Mouse (Mus musculus): ENCODE data around the gene Cpz.

Gene Cpz

DNA sequence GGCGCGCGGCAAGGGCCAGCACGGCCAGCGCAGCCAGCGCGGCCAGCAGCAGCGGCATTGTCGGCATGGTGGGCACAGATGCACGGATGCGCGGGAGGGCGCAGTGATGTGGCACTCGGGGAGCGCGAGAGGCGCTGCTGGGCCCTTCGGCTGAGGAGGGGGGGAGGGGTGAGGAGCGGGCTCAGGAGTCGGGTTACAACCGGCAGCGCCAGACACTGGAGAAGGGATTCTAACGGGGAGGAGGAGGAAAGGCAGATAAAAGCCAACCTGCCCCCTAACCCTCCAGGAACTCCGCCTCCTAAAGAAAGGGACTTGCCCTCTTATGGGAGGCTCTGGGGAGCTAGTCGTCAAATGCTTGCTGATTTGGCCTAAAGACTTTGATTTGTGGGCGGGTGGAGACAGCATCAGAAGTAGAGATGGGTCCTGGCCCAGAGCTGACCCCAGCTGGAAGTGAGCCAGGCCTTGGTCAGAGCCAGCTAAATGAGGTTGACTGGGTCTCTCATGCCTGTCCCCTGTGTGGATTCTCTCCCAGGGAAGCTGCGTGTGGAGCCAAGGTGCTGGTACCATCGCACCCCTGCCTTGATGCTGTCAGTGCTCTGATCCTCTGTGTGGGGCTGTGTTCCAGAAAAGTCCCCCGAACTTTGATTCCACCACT is at the start of gene Cpz:
TSS of gene Cpz (minus strand) at position 230 of the 655 bp plus-strand sequence.
- no peak for DNase-seq

DNA sequence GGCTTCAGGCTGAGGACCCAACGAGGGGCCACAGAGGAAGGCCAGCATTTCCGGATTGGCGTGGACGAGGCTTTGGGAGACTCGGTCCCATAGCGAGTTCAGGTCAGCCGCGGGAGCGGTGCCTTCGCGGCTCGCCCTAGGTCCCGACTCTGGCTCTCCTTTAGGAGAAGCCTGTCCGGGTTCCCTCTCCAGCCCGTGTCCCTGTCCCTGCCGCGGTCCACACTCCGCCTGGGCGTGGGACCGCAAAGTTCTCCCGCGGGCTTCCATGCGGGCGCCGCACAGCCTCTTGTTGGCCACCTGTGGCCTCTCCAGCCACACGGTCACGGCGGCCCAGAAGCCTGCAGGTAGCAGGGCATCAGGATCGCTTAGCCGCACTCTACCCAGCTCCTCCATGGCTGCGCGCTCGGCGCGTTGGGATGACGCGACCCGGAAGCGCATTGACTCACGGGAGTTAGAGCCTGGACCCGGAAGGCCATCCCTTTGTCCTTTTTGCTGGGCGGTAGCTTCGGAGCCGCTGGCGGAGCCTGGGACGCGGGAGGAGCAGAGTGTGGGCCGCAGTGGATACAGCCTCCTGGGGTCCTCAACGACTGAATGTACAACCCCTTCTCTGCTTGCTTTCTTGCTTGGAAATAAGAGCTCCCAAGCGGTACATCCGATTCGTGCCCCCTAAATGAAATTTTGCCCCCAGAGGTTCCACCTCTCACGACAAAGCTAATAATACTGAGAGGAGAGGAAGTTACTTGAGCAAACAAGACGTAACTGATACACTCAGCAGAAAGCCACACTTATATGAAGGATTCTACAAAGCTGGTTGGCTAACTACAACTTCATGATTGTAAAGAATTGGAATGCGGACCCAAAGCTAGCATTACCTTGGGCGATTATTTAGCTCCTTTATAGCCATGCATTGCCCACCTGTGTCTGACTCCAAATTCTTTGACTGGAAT is 49.4 kb upstream of the Cpz start, which contains the start of gene Trmt44:
TSS of gene Trmt44 (minus strand) at position 418 of the 947 bp plus-strand sequence.
- peak; percentile 94 for DNase-seq

DNA sequence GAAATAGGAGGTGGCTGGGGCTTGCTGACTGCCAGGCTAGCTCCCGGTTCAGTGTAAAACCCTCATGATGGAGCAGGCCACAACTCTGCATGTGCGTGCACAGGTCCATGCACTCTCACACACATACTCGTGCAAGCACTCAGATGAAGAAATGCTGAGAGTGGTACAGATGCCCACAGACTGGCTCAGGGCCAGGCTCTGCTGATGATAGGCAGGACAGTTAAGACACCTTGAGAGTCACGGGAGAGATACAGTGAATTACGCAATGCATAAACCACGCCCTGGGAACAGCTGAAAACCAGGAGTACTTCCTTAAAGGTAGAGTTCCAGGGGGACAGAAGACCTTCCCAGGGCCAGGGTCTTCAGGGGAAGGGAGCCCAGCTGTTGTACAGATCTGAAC is 46.0 kb upstream of the Cpz start:
- no peak for DNase-seq

DNA sequence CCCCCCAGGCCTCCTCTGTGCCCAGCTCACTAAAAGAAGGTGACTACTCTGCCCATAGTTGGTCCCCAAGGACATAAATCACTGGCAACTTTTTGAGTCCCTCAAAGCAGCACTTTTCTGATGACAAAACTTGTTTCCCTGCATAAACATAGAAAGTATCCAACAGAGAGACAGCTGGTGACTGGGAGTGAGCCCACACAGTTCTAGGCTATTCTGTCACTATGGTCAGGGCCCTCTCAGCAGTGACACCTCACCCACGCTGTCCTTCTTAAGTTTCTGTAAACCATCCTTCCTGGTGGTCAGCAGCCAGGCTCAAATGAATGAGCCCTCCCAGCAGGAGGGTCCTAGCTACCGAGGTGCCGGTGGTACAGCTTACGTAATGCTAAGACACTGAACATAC is 41.1 kb upstream of the Cpz start:
- no peak for DNase-seq

DNA sequence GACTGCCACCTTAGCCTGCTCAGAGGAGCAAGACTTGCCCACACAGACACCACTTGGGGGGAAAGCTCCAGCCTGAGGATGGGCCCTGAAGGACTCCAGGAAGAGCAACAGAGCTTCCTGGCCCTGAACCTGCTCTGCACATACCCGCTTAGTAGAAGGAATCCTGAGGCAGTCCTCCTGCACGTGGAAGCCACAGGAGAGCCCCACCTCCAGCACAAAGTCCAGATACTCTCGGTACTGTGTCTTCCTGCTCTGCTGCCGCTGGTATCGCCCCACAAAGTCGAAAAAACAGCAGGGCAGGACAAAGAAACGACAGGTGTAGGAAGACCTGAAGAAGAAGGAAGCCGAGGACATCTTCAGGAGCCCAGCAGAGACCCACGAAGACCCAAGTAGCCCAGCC is 39.7 kb upstream of the Cpz start:
- no peak for DNase-seq

DNA sequence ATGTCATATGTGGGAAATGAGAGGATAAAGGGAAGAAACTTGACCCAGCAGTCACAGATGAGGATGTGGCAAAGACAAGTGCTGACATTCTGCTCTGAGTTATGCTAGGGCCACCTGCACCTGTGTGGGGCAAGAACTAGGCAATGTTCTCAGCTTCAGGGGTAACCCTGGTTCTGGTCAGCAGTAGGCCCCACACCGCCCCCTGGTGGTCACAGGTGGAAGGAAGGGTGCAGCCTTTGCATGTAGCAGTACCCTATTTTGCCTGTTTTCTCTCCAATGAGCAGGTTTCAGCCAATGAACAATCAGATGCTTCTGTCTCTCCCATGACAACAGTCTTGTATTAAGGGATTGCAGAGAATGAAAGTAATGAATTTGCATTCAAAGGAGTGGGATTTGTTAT is 38.0 kb upstream of the Cpz start:
- peak; percentile 57 for DNase-seq

DNA sequence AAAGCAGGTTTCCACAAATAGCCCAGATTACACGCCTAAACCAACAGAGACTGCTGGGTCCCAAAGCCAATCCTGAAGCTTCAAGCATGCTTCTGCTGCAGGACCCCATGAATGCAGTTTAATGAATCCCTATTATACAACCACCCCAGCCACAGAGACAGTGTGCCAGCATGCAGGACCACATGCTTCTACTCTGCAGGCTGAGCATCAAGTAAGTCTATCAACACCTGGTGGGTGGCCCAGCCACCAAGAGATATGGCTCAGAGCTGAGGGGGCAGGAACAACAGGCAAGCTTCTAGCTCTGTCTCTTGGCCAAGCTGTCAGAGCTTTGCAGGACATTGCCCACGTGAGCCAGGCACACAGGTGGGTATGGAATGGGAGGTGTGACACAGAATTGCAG is 37.1 kb upstream of the Cpz start:
- DNase-seq: peak; percentile 59

DNA sequence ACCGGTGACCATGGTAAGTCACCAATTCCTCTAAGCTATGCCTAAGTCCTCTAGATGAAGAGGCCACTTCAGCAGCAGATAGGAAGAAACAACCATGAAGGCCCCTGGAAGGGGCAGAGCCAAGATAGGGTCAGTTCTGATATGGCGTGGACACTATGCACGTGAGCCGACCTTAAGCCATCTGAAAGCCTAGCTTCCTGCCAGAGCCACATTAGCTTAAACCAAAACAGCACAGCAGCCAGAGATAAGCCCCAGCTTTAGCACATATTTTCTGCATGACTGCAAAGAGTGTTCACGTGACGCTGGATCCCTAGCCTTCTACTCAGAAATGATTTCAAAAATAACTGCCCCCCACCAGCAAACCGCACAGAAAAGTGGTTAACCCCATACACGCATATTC is 33.9 kb upstream of the Cpz start:
- DNase-seq: no peak

DNA sequence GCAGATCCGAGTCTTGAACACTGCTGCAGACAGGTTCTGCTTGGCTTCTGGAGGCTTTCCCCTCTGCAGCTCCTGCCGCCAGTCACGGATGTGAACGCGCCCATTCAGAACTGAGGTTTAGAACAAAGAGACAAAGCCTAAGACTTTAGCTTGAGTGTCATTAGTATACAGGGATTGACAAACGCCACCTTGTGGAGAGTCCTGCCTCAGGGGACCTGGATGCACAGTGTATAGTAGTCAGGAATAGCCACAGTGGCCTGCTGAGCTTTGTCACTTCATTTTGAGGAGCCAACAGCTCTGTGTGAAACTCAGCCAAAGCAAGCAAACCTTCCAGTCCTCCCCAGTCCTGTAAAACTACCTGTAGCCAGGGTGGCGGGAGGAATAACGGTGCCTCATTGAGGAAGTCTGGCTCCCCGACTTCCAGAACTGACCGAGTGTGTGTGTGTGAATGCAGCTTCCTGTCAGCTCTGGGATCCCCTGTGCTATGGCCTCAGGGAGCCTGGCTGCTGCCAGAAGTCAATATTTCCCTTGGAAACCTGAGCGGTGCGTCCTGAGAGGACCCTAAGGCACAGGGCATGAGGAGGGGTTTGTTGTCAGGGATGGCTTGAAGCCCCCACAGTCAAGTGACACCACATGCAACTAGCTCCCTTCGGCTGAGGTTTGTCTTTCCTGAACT is 32.6 kb upstream of the Cpz start:
- DNase-seq: no peak

DNA sequence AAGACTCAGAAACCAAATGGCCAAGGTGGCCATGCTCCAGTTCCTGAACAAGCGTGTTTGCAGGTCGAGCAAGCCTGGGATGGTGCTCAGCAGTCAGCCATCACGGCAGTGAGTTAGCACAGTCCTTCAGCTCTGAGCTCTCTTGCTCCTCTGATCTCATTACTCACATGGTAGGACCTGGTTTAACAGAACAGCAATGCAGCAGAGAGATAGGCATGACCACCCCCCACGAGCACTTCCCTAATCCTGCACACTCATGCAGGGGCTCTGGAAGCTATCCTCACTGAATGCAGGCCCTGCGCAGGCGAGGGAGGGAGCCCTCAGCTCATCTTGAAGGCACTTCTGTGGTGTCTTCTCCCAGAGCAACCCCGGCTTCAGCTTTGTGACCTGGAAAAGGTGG is 30.9 kb upstream of the Cpz start:
- no peak for DNase-seq

DNA sequence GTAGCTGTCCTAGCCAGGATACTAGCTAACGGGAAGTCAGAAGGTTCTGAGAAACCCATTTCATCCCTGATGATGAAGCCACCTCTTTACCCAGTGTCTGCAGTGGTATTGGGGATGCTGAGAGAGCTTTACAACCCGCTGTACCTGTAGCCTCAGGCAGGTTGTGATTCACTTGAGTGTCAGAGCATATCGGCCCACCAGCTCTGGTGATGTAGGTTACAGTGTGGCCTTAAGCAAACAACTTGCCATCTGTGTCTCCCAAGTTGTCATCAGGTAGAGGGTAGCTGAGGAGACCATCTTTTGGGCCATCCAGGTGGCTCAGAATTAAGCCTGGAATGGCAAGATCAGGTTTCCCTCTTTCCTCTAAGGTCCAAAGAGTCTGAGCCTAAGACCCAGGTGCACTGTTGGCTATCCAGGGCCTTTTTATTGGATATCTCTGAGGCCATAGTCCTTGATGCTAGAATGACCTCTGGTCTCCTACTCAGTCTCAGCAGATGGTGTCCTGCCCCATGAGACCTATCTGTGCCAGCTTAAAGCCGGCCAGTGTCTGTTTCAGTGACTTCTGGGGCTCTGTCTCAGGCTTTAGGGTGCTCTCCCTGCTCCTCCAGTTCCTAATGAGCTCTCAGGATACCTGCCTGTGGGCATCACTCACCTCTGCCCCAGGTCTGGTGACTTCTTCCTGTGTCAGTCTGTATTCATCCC is 27.5 kb upstream of the Cpz start:
- no peak for DNase-seq

DNA sequence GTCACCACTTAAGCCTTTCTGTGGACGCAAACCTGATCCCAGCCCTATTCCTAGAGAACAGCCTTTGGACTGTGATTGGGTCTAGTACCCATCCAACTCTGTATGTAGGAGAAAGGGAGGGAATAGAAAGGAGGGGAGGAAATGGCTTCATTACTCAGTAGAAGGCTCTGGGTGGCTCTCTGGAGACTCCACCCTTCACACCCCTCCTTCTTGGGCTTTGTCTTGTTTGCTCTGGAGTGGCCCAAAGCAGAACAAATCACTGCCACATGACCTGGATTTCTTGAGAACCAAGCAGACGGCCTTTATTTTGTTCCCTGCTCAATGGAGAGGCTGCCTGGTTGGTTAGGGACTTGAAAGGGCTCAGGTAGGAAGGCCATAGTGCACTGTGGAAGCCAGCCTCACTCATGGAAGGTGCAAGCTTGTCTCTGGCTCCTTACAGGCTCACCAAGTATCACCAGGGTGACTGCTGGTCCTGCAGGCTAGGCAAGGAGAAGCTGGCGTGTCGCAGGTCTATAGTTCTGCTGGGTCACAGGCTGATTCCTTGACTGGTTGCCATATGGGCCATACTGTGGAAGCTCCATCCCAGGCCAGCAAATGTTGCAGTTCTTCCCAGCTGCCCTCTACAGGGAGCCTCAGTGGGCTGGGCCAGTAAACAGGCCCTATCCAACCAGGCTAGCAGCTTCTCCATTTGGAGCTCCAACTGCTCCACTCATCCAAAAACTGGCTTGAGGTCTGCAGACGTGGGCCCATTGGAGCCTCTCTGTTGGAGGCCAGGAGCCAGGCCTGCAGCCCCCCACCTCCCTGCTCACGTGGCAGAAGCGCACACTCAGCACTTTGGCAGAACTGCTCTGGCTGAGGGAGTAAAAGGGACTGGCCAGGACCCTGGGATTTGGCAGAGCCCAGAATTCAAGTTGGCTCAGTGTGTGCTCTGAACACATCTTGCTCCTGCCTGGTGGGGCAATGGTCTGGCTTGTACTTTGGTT is 26.6 kb upstream of the Cpz start:
- no peak for DNase-seq

DNA sequence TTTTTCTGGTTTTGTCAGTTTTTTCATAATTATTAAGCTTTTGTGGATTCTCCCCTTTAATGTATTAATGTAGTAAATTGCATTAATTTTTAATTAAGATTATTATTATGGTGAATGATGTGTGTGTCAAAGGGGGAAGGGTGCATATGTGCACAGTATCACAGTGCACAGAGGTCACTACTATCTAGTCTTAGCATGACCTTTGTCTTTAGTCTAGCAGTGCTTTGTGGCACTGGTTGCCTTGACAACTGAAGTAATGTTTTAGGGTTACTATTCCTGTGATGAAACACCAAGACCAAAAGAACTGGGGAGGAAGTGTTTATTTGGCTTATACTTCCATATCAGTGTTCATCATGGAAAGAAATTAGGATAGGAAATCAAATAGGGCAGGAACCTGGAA is 20.6 kb upstream of the Cpz start:
- DNase-seq: no peak

DNA sequence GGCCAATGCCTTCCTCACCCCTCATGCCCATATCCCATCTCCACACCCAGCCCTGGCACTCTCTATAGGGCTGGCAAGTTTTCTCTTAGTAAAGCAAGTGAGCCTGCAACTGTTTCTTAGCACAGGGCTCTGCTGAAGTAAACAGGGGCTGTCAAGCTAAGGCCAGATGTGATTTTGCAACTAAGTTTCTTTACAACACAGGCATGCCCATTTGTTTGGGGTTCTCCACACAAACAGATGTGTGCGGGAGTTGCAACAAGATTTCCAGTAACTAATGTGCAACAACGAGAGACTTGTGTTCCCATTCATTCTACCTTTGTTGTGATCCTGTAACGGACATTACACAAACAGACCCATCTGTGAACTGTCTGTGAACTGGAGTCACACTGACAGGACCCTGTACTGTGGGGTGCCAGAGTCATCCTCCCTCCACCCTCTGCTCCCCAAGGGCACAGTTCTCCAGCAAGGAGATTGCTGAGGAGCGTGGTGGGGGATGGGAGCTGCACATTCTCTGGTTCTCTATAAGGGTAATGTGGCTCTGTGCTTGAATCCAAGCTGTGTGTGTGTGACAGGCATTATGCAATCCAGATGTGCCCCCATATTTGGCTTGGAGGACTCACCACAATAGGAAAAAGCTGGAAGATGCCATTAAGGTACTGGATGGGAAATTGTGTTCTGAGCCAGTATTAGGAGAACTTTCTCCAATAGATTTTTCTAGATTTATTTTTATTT is 15.7 kb upstream of the Cpz start:
- DNase-seq: no peak

DNA sequence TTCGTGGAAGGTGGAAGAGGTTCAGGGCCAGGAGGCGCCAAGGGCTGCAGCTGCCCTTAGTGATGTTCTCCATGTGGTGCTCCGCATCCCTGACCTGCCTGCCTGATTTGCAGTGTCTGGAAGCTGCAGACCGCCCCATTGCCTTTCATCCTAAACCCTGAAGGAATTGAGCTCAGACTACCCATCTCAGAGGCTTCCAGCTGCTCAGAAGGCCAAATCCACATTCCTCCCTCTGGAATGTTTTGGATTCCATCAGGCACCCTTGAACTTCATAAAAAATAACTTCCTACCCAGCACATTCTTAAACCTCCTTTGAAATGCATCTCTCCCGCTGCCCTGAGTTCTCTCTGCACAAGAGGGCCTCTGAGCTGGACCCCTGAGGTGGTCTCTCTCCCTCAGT is 15.1 kb upstream of the Cpz start:
- DNase-seq: no peak

DNA sequence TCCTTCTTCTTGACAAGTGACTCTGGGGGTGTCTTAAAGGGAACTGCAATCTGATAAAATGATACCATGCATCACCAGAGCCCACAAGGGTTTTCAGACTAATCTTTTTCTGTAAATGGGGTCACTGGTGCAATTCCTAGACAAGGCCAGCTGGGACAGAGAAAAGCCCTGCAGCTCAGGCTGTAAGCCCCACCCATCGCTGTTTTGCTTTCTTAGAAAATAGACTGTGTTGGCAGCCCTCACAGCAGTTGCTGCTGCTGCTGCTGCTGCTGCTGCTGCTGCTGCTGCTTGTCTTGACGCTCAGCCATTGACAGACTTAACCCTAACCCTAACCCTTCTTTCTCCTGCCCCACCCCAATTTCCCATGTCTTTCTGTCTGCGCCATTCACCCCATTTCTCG is 14.1 kb upstream of the Cpz start:
- no peak for DNase-seq

DNA sequence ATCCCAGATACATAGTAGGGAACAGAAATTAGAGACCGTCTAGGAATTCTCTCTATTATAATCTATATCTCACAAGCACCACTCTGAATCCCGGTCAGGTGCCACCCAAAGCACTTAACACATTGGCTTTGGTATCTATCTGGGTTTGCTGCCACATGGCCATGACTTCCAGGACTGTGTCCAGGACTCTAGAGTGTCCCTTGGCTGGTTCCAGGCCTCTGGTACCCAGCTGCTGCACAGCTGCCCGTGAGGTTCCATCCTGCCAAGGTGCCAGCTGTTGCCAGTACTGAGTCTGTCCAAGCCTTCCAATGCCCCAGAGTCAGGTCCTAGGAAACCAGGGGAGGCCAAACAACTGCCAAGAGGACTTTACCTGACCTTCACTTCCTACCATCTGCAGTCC is 12.5 kb upstream of the Cpz start:
- no peak for DNase-seq

DNA sequence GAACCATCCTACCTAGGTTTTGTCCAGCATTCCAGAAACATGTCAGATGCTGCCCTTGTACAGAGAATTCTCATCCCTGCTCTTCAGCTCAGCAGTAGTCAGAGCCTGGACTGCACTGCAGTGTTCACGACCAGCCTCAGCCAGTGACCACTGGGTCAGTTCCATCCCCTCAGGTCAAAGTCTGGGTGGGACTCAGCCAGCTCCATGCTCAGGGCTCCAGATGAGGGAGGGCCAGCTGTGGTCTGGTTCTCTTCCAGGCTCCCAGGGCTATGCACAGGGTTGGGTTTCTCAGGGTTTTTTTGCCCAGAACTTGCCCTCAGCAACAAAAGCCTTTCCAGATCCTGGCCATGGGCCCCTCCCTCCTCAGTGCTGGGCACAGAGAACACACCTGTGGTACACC is 12.0 kb upstream of the Cpz start:
- no peak for DNase-seq

DNA sequence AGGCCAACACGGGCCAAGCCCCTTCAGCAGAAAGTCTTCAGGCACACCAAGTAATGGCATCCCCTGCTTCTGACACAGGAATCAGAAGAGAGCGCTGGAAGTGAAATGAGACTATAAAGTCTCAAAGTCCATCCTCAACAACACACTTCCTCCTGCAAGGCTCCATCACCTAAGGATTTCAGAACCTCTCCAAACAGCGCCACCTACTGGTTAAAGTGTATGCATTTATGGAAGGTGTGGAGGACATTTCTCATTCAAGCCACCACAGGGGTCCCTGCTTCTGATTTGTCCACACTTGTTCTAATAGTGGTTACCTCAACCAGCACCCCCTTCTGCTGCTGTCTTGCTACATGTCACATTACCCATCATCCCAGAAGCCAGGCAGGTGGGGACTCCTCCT is 10.8 kb upstream of the Cpz start:
- no peak for DNase-seq

DNA sequence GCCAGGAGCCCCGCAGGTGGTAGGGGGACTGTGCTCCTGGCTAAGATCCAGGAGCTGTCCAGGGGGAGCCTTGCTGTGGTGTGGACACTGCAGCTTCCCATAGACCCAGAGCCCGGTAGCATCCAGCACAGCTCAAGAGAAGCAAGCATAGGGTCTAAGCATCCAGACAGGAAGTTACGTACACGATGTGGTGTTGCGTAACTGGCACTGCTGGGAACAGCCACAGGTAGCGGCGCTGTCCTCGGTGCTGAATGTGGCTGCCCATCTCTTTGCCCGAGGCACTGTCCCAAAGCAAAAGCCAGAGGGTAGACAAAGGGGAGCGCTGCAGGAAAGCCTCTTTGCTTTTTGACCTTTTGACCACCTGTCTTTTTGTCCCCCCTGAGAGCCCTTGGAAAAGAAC is 6.1 kb upstream of the Cpz start:
- DNase-seq: no peak

DNA sequence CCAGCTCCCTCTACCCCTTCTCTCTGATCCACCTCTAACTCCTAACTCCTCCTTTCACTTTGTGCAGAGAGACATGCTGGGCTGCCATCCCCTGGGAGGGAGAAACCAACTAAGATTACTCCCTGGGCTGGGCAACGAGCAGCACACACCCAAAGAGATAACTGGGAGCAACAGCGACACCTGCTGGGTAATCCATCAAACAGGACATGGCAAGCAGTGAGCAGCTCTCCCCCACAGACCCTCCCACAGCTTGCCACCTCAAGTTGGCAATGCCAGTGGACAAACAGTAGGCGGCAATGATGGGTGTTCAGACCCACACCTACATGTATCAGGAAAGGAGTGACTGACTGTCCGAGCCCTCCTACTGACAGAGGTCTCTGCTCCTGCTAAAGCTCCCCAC is 4.9 kb upstream of the Cpz start:
- no peak for DNase-seq
